Mouse (Mus musculus): ENCODE results near the gene Sirt4. TPM values are rescaled to one million over a fixed set of nuclear protein-coding genes. Genes with fewer than 3 reads are reported as not detected.
"Not testable (repeated sequence)": the region's sequence is repeated elsewhere in the genome, so short reads cannot be mapped to it uniquely, and the experiment has no call there.

The Sirt4 gene
- polyA plus RNA-seq, 1 experiment, result not detected

GRCm38 (mm10) chr5:115498307-115499240, 14.0 kb upstream of the Sirt4 start:
- 0 out of 2 replicates have a peak, but pooled peaks cover 4% of the 10 kb centered on the region for H3K4me1 ChIP-seq (ENCODE audit: control insufficient read depth, insufficient read depth, low read length)
- 67% methylated on average over 9 of the region's 9 CpGs for WGBS
- no peak overlapping the region for H3K4me3 ChIP-seq (ENCODE audit: insufficient read depth, low read depth, low read length)
- TF ChIP-seq CTCF (IDR thresholded peaks at IDR 0.05; ENCODE audit: insufficient read depth, low read depth, low read length) (no peak), POLR2A (IDR thresholded peaks at IDR 0.05; ENCODE audit: insufficient read depth, low read depth, low read length) (no peak)
- no peak overlapping the region for H3K27ac ChIP-seq (ENCODE audit: insufficient read depth, low read depth, low read length)

DNA sequence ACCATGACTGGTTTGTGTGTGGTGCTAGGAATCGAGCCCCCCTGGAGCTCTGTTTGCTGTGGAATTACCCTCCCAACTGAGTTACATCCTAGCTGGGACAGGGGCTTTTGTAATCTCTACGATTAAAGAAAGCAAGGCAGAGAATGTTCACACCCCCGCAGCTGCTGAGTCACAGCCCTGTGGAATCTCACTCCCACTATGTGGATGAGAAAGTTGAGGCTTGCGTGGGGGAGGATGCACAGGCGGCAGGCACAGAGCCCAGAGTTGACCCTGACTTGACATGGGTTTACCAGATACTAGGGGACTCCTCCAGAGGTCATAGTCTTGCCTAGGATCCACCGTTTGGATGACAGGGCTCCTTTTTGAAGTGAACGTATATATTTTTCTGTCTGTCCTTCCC, 12.5 kb upstream of the Sirt4 start:
- 64% methylated on average over 7 of the region's 7 CpGs for WGBS
- TF ChIP-seq CTCF (IDR thresholded peaks at IDR 0.05; ENCODE audit: insufficient read depth, low read depth, low read length) (no peak), POLR2A (IDR thresholded peaks at IDR 0.05; ENCODE audit: insufficient read depth, low read depth, low read length) (no peak)
- H3K4me3 ChIP-seq (ENCODE audit: insufficient read depth, low read depth, low read length), result no peak overlapping the region
- no peak overlapping the region for H3K27ac ChIP-seq (ENCODE audit: insufficient read depth, low read depth, low read length)
- H3K4me1 ChIP-seq (ENCODE audit: control insufficient read depth, insufficient read depth, low read length), result peaks cover 7% of the 10 kb centered on the region

DNA sequence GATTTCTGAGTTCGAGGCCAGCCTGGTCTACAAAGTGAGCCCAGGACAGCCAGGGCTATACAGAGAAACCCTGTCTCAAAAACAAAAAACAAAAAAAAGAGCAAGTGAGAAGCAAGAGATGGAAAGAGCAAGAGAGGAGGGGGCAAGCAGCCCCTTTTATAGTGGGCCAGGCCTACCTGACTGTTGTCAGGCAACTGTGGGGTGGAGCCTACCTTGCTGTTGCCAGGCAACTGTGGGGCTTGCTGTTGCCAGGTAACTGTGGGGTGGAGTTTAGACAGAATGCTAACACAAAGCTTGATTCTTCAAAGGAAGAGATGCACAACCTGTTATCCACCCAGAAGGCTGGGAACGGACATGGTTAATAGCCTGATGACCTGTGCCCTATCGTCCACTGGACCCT, 11.1 kb upstream of the Sirt4 start:
- not testable (repeated sequence) for H3K27ac ChIP-seq (ENCODE audit: insufficient read depth, low read depth, low read length); H3K4me3 ChIP-seq (ENCODE audit: insufficient read depth, low read depth, low read length)
- 78% methylated on average over 3 of the region's 3 CpGs for WGBS
- H3K4me1 ChIP-seq (ENCODE audit: control insufficient read depth, insufficient read depth, low read length), result peaks cover 12% of the 10 kb centered on the region

DNA sequence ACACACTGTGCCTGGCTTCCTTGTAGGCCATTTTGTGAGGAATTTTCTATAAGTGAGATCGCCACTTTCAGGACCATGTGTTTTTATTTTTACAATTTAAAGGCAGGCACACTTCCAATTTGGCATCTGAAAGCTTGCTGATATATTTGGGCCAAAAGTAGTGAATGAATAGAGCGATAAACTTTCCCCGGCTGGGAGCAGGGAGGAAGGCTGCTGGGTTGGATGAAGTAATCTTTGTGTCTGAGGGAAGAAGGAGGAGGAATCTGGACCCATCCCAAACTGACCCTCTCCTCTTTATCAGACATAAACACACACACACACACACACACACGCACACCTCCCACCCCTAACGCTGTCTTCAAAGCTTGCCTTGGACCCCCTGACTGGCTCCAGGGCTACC, 8.9 kb upstream of the Sirt4 start:
- Histone ChIP-seq H3K4me3 (ENCODE audit: insufficient read depth, low read depth, low read length) (no peak overlapping the region), H3K4me1 (ENCODE audit: control insufficient read depth, insufficient read depth, low read length) (peaks cover 15% of the 10 kb centered on the region), H3K27ac (ENCODE audit: insufficient read depth, low read depth, low read length) (no peak overlapping the region)
- TF ChIP-seq CTCF (IDR thresholded peaks at IDR 0.05; ENCODE audit: insufficient read depth, low read depth, low read length), result no peak
- no peak for TF ChIP-seq POLR2A (IDR thresholded peaks at IDR 0.05; ENCODE audit: insufficient read depth, low read depth, low read length)
- 43% methylated on average over 5 of the region's 5 CpGs for WGBS

GRCm38 (mm10) chr5:115492711-115493335, 8.3 kb upstream of the Sirt4 start:
- no peak overlapping the region for H3K27ac ChIP-seq (ENCODE audit: insufficient read depth, low read depth, low read length)
- TF ChIP-seq CTCF (IDR thresholded peaks at IDR 0.05; ENCODE audit: insufficient read depth, low read depth, low read length) (no peak), POLR2A (IDR thresholded peaks at IDR 0.05; ENCODE audit: insufficient read depth, low read depth, low read length) (no peak)
- peaks cover 15% of the 10 kb centered on the region for H3K4me1 ChIP-seq (ENCODE audit: control insufficient read depth, insufficient read depth, low read length)
- WGBS, result 67% methylated on average over 6 of the region's 6 CpGs
- no peak overlapping the region for H3K4me3 ChIP-seq (ENCODE audit: insufficient read depth, low read depth, low read length)

DNA sequence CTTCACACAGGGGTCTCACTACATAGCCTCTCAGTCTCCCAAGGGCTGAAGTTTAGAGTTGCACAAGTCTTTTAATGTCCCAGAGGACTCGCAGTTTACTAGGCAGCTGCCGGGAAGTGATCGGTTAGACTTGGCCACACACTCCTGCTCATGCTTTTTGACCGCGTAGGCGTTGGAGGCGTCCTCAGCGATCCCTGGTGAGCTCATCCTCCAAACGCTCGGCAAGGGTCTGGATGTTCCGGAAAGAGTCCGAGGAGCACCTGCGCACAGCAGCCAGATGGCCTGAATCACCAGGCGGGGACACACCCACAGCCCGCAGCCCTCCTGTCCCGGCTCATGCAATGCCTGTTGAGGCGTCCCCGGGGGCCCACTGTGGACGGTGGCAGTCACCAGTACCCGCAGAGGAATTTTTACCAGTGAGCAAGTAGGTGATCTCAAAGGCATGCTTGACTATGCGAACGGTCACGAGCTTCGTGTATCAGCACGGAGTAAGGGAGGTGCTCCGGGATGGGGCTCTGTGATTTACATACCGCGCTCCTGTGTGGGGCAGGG, 7.3 kb upstream of the Sirt4 start:
- no peak for TF ChIP-seq POLR2A (IDR thresholded peaks at IDR 0.05; ENCODE audit: insufficient read depth, low read depth, low read length)
- WGBS, result 5% methylated on average over 28 of the region's 28 CpGs
- peaks cover 13% of the 10 kb centered on the region for H3K4me1 ChIP-seq (ENCODE audit: control insufficient read depth, insufficient read depth, low read length)

DNA sequence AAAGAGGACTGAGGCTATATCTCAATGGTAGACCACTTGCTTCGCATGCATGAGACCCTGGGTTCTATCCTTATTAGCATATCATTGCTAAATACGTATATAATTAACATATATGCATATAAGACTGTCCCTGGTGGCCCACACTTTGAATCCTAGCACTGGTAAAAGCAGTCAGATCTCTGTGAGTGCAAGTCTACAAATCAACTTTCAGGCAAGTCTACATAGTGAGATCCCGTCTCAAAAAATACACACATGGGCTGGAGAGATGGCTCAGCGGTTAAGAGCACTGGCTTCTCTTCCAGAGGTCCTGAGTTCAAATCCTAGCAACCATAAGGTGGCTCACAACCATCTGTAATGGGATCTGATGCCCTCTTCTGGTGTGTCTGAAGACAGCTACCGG, 6.6 kb upstream of the Sirt4 start:
- TF ChIP-seq POLR2A (IDR thresholded peaks at IDR 0.05; ENCODE audit: insufficient read depth, low read depth, low read length) (no peak), CTCF (IDR thresholded peaks at IDR 0.05; ENCODE audit: insufficient read depth, low read depth, low read length) (no peak)
- peaks cover 13% of the 10 kb centered on the region for H3K4me1 ChIP-seq (ENCODE audit: control insufficient read depth, insufficient read depth, low read length)
- no peak overlapping the region for H3K27ac ChIP-seq (ENCODE audit: insufficient read depth, low read depth, low read length)
- WGBS, result 32% methylated on average over 5 of the region's 5 CpGs
- no peak overlapping the region for H3K4me3 ChIP-seq (ENCODE audit: insufficient read depth, low read depth, low read length)

More for the DNA sequence above, 7.3 kb upstream of the Sirt4 start:
- Histone ChIP-seq H3K27ac (ENCODE audit: insufficient read depth, low read depth, low read length) (no peak overlapping the region), H3K4me3 (ENCODE audit: insufficient read depth, low read depth, low read length) (no peak overlapping the region)

GRCm38 (mm10) chr5:115490638-115491000, 6.1 kb upstream of the Sirt4 start:
- peaks cover 13% of the 10 kb centered on the region for H3K4me1 ChIP-seq (ENCODE audit: control insufficient read depth, insufficient read depth, low read length)
- no peak for TF ChIP-seq POLR2A (IDR thresholded peaks at IDR 0.05; ENCODE audit: insufficient read depth, low read depth, low read length)
- TF ChIP-seq CTCF (IDR thresholded peaks at IDR 0.05; ENCODE audit: insufficient read depth, low read depth, low read length), result no peak
- WGBS, result 10% methylated on average over 8 of the region's 8 CpGs
- H3K4me3 ChIP-seq (ENCODE audit: insufficient read depth, low read depth, low read length), result no peak overlapping the region
- H3K27ac ChIP-seq (ENCODE audit: insufficient read depth, low read depth, low read length), result no peak overlapping the region

All from olfactory bulb, adult 2 months (tissue).